Mouse (Mus musculus): ENCODE data around the gene 3110082I17Rik. TPM values are rescaled to one million over a fixed set of nuclear protein-coding genes. Genes with fewer than 3 reads are reported as not detected.

Gene 3110082I17Rik
- total RNA-seq, 2 experiments from 2014 or later: 1.3 to 4.0 TPM

GRCm38 (mm10) chr5:139427001-139427400 is 33.3 kb downstream of the 3110082I17Rik start:
- 0 out of 2 replicates have a peak, but pooled peaks have one; percentile 19 for ATAC-seq (replicated peaks; ENCODE audit: low FRiP score, poor library complexity, severe bottlenecking)

GRCm38 (mm10) chr5:139425198-139425597 is 35.1 kb downstream of the 3110082I17Rik start:
- ATAC-seq (replicated peaks; ENCODE audit: low FRiP score, poor library complexity, severe bottlenecking): no peak

GRCm38 (mm10) chr5:139423026-139423865 is 37.1 kb downstream of the 3110082I17Rik start, which contains the start of gene Gper1:
TSS of gene Gper1 (plus strand) at chr5:139423151.
- ATAC-seq (replicated peaks; ENCODE audit: low FRiP score, poor library complexity, severe bottlenecking): no peak

GRCm38 (mm10) chr5:139418633-139419032 is 41.7 kb downstream of the 3110082I17Rik start:
- no peak for ATAC-seq (replicated peaks; ENCODE audit: low FRiP score, poor library complexity, severe bottlenecking)

- ATAC-seq (replicated peaks; ENCODE audit: low FRiP score, poor library complexity, severe bottlenecking): no peak
These were observed 42.2 kb downstream of the 3110082I17Rik start for GRCm38 (mm10) chr5:139418110-139418509.

GRCm38 (mm10) chr5:139417480-139417879 is 42.8 kb downstream of the 3110082I17Rik start:
- ATAC-seq (replicated peaks; ENCODE audit: low FRiP score, poor library complexity, severe bottlenecking): no peak

- no peak for ATAC-seq (replicated peaks; ENCODE audit: low FRiP score, poor library complexity, severe bottlenecking)
These were observed 43.4 kb downstream of the 3110082I17Rik start for GRCm38 (mm10) chr5:139416942-139417341.

GRCm38 (mm10) chr5:139415001-139415400 is 45.3 kb downstream of the 3110082I17Rik start:
- no peak for ATAC-seq (replicated peaks; ENCODE audit: low FRiP score, poor library complexity, severe bottlenecking)

- ATAC-seq (replicated peaks; ENCODE audit: low FRiP score, poor library complexity, severe bottlenecking): no peak
These were observed 46.8 kb downstream of the 3110082I17Rik start for GRCm38 (mm10) chr5:139413545-139413944.

GRCm38 (mm10) chr5:139411665-139412314 is 48.5 kb downstream of the 3110082I17Rik start:
- ATAC-seq (replicated peaks; ENCODE audit: low FRiP score, poor library complexity, severe bottlenecking): no peak

- ATAC-seq (replicated peaks; ENCODE audit: low FRiP score, poor library complexity, severe bottlenecking): no peak
These were observed 49.2 kb downstream of the 3110082I17Rik start for GRCm38 (mm10) chr5:139411117-139411516.

GRCm38 (mm10) chr5:139410056-139410455 is 50.3 kb downstream of the 3110082I17Rik start:
- ATAC-seq (replicated peaks; ENCODE audit: low FRiP score, poor library complexity, severe bottlenecking): no peak

GRCm38 (mm10) chr5:139409412-139409811 is 50.9 kb downstream of the 3110082I17Rik start:
- ATAC-seq (replicated peaks; ENCODE audit: low FRiP score, poor library complexity, severe bottlenecking): no peak

- ATAC-seq (replicated peaks; ENCODE audit: low FRiP score, poor library complexity, severe bottlenecking): no peak
These were observed 51.8 kb downstream of the 3110082I17Rik start for GRCm38 (mm10) chr5:139408511-139408910.

- no peak for ATAC-seq (replicated peaks; ENCODE audit: low FRiP score, poor library complexity, severe bottlenecking)
These were observed 53.0 kb downstream of the 3110082I17Rik start for GRCm38 (mm10) chr5:139407121-139407885.

- ATAC-seq (replicated peaks; ENCODE audit: low FRiP score, poor library complexity, severe bottlenecking): no peak
These were observed 54.4 kb downstream of the 3110082I17Rik start for GRCm38 (mm10) chr5:139405953-139406352.

GRCm38 (mm10) chr5:139405478-139405877 is 54.8 kb downstream of the 3110082I17Rik start:
- no peak for ATAC-seq (replicated peaks; ENCODE audit: low FRiP score, poor library complexity, severe bottlenecking)

- no peak for ATAC-seq (replicated peaks; ENCODE audit: low FRiP score, poor library complexity, severe bottlenecking)
These were observed 55.4 kb downstream of the 3110082I17Rik start, which contains the start of gene C130050O18Rik for GRCm38 (mm10) chr5:139404801-139405401. TSS of gene C130050O18Rik (plus strand) at chr5:139405280.

- no peak for ATAC-seq (replicated peaks; ENCODE audit: low FRiP score, poor library complexity, severe bottlenecking)
These were observed 56.6 kb downstream of the 3110082I17Rik start for GRCm38 (mm10) chr5:139403692-139404260.
